Mouse (Mus musculus): ENCODE measurements at regions not wholly inside any gene's neighbourhood (a gene's known extent, or its start where the extent isn't known, plus 50 kb on each side); places are given as distances from the start of the nearest gene placed in this dataset.

GRCm38 (mm10) chr10:37589889-37590288, 451.2 kb upstream of the Marcks start:
- DNase-seq = peak; percentile 30

DNA sequence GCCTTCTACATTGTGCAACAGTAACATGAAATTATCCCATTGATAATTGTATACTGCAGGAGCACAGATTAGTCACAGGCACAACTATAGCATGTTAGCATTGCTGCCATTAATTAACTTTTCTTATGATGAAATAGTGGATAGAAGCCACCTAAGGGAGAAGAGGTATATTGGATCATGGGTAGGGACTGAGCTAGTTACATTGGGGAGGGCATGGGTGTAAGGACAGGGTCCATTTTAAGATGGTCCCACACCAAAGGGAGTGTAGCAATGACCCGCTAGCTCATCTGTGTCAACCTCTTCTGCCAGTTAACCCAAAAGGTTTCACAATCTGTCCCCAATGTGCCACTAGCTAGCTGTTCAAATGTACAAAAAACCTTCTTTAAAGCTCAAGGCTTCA, 450.3 kb upstream of the Marcks start:
- DNase-seq = no peak

DNA sequence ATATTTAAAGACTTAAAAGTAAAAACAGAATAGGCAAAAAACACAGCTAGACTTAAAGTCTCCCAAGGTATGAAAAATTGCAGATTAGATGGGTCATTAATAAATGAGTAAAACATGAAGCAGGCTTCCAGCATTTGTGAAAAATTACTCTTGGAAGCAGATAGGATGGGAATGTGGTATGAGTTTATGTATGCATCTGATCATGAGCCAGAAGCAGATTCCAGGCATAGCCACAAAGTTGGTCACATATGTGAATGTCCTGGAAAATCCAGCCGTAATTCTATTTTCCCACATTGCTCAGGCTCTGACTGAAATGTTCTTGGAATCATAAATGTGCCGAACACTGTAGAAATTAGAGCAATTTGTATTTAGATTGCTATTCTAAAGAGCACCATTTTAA, 432.5 kb upstream of the Marcks start:
- DNase-seq = no peak

DNA sequence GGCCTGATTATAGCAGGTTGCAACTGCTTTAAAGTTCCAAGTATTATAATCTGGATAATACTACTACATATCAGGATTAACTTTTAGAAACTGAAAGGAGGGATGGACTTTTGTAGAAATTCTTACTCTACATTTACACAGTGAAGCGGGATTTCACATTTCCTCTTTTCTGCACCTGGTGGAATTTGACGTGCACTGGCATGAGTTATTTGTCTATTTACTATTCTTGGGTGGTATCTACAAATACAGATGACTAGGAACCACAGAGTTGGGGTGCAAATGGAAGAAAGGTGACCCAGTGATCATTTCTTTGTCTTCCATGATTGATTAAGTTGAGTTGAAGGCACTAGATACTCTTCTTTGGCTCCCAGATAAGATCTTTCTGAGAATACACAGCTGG, 423.0 kb upstream of the Marcks start:
- no peak for DNase-seq

DNA sequence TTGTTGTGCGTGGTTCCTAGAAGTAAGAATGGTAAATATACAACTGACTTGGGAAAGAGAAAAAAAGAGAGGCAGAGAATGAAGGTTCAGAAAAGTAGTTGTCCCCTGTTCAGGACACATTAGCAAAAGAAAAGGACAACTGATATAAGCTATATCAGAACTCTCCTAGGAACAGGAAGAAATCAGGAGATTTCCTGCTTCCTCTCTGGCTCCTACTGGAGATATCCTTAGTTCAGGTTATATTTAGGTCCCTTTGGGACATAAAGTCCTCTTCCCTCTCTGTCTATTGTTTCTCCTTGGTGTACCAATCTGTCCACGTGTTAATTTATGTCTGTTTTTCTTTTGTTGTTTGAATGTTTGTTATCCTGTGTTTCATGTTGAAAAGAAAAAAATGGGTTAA, 410.7 kb upstream of the Marcks start:
- DNase-seq = no peak

GRCm38 (mm10) chr10:37540703-37541102, 402.0 kb upstream of the Marcks start:
- no peak for DNase-seq

GRCm38 (mm10) chr10:37505966-37506615, 367.4 kb upstream of the Marcks start:
- DNase-seq = no peak

GRCm38 (mm10) chr10:37504468-37504867, 365.7 kb upstream of the Marcks start:
- no peak for DNase-seq

DNA sequence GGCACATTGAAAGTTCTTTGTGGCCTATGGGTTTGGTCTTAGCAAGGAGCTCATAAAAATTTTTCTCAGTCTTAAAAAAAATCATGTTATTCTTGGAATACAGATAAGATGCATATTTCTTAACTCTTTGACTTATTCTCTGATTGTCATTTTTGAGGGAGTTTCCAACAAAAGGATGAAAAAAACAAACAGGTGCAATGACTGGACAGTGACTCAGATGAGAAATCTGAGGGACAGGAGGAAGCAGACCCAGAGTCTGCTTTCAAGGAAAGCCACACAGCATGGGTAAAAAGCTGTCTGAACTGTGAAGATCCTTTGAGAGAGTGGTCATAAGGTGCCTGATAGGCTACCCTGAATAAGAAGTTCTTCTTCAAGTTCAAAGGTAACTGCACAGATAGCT, 363.8 kb upstream of the Marcks start:
- DNase-seq = no peak

DNA sequence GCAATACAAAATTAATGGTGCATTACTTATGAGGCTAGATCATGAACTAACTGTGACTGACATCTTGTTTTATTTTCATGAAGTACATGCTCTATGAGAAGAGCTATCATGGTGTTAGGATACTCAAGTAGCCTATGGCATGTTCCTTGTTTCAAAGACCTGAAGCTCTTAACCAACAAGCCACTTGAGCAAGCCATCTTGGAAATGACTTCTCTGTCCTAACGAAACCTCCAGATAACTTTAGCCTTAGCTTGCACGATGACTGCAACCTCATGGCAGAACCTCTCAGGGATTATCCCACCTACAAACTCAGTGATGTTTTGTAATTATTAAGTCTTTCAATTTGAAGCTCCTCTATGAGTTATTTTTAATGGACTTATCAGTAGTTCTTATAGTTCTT, 362.3 kb upstream of the Marcks start:
- no peak for DNase-seq

- no peak for DNase-seq
These were observed 356.7 kb upstream of the Marcks start for GRCm38 (mm10) chr10:37495467-37495866.

DNA sequence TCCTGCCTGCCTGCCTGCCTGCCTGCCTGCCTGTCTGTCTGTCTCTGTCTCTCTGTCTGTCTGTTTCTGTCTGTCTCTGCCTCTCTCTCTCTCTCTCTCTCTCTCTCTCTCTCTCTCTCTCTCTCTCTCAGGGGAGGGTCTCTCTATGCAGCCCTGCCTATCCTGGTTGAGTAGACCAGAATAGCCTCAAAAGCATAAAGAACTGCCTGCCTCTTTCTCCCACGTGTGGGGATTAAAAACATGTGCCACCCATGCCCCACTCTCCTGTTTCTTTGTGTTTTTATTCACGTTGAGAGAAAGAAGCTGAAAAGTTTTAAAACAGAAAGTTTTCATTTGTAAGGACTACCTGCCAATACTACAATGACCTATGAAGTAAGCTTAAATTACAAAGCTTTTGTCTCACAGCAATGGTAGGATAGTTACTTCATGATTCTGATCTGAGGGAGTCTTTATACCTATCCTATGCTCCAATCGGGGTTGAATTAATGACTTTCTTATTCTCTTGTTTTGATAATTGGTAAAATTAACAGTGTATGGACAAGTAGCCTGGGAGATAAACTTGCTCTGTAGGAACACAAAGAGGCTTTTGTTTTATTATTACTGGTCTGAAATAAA, 355.9 kb upstream of the Marcks start:
- DNase-seq = no peak

DNA sequence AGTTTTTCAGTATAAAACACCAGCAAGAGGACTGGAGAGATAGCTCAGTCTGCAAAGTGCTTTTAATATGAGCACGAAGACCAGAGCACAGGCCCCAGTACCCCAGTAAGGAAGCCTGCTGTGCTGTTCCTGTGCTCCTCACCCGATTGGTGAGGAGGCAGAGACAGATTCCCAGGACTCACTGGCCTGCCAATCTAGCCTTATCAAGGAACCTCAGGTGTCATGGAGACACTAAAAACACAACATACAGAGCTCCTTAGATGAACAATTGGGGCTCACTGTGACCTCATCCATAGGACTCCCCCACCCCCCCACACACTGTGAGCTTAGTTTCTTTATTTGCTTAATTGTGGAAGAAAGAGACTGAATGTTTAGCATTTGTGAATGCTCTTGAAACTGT, 355.4 kb upstream of the Marcks start:
- no peak for DNase-seq

DNA sequence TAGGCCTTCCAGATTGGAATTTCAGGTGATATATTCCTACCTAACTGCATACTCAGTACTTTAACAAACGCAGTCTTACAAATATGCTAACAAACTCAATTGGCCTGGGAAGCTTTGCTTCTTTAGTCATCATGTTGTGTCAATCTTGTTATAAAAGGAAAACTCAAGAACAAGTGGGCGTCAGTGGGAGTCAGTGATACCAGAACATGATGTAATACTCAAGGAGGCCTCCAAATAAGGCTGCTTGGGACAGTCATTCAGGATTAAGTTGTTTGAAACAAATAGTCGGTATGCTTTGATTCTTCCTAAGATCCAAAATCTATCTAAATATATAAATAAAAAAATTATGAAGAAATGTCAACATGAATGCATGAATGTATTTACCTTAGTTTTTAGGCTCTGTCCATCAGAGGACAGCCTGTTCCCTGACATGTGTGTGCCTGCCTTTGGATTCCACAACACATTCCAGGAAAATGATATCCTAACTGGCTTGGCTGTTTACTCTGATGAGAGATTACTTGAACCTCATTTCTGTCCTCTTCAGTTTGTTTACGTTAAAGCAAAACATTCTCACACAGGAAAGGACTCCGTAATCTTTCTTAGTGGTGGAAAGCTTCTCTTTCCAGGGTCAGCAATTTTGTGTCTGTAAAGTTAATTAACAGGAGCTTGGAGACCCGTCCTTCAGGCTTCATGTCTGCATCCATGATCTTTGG, 345.7 kb upstream of the Marcks start:
- DNase-seq = no peak

DNA sequence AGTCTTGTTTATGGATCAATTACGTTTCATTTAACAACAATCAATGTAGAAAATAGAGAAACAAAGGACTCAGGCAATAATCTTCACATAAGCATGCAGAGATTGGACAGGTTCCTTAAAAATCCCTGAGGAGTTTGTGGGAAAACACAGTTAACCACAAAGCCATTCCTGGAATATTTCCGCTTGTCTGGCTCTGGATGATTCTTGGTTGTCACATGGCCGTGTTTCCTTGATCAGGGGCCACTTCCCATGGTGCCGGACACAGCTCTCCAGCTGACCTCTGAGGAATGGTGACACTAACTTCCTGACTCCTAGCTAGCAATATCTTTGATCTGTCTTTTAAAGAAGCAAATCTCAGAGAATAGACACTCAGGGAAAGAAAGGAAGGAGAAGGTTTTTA, 344.8 kb upstream of the Marcks start:
- no peak for DNase-seq

DNA sequence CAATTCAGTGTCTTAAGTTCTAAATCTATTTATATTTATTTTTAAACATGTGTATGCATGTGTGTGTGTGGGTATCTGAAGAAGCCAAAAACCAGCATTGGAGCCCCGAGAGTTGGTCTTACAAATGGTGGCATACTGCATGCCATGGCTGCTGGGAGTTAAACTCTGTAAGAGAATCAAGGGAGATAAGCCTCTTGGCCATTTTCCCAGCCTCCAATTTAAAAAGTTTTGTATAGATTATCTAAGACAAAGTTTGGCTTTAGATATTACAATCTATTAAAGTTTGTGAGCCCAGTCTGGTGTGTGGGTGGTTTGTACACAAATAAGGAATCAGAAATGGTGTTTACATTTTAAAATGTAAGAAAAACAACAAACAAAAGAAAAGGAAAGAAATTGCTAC, 343.2 kb upstream of the Marcks start:
- DNase-seq = no peak

DNA sequence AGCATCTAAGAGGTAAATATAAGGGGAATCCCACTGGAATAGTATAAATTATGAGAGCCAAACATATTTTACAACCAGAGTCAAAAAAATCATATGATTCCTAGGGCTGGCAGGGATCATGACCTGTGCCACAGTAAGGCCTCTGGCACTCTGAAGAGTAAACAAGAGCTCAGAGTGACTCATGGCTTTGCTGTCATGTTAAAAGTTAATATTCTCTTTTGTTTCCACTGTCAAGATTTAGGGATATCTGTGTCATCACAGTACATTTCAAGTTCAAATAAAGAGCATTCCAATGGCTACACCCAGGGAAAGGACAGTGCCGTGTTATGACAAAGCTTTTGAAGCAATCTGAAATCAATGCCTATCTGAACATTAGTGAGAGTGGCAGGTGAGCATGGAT, 341.6 kb upstream of the Marcks start:
- DNase-seq = no peak

- no peak for DNase-seq
These were observed 339.4 kb upstream of the Marcks start for GRCm38 (mm10) chr10:37478108-37478507.

DNA sequence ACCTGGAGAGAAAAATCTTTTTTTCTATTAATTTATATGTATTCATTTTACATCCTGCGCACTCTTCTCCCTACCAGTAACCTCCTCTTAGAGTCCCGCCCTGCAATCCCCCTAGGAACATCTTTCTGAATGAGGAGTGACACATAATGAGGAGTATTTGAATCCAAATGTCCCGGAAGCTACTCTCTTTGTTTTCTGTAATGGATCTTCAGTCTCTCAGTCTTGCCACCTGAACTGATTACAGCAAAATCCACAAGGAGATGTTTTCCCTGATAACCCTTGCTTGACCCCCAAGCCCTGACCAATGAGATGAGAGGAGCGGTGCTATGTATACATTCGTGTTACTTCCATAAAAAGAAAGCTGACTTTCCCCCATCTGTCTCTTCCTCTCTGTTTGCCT, 334.4 kb upstream of the Marcks start:
- DNase-seq = no peak

GRCm38 (mm10) chr10:37457384-37457783, 318.7 kb upstream of the Marcks start:
- no peak for DNase-seq

DNA sequence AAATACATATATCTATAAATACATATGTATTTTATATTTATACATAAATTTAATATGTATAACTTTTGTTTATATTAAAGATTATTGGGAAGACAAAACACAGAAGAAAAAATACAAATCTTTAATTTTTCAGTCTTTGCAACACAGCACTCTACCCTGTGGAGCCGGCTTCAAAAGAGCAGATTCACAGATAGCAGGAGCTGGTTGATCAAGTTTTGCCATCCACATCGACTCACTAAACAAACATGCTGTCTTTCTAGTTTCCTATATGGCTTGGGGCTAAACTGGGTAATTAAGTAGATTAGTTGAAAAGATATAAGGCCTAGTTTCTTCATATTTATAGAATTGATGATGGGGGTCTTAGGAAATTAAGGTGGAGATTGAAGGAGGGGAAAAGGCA, 311.2 kb upstream of the Marcks start:
- no peak for DNase-seq

DNA sequence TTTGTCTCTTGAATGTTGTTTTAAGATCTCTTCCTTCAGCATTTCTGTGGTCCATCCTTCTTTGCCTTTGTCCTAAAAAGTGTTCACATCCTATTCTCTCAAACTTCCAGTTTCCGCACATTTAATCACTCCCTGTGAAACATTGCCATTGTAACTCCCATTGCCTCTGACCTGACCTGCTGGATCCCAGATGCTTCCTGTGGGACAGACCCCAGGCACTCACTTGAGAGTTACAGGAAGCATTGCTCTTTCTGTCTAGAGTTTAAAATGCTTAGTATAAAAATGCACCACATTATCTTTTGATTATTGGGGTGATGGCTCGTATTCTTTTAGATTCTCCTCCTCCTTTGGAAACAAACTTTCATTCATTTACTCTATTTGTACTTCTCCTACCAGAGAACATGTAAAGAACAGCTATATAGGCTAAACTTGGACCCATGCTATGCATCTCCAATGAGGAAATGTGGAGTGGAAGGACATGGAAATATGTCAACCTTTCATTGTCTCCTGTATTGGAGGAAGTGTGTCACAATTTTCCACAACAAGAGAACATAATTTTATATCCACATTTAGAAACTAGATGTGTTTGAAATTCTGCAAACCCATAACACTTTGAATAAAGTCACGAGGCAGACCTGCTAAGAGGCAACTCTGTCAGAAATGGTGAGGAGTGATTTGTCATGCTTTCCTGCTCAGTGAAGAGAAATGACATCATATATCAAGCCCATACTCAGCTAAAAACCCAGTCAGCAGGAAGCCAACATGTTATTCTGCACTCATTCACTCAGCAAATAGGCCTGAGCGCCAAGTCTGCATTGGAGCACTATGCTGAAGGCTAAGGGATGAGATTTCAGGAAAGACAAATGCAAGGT, 308.8 kb upstream of the Marcks start:
- DNase-seq = no peak

DNA sequence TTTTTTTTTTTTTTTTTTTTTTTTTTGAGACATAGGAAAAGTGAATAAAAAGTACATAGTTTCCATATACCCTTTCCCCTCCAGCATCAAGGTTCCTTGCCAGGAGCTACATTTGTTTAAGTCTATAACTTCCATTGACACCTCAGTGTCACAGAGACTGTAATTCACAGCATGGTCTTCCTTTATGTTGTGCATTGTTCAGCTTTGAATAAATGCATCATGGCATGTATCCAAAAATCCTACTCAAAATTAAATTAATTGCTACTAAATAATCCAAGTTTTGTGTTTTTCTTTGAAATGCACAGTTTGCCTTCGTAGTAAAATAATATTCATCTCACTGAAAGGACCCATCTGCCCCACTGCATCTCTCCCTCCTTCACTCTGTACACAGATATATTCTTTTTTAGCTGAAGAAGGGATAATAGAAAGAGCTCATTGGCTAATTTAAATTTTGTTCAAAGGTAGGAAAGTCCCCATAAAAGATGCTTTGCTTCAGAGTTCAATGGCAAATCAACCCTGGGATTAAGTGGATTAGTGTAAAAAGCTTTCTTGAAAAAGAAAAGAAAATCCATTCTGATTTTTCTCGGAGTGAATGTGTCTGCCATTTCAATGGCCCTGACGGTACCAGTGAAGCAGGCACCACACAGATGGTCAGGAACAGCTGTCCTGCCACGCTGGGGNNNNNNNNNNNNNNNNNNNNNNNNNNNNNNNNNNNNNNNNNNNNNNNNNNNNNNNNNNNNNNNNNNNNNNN, 301.3 kb upstream of the Marcks start:
- DNase-seq = no peak

All from cerebellum, adult 11 months (tissue).